ENCODE assay signal across 8 mouse cellular contexts in genomic region chr1:170612968-170613872, GRCm38 (mm10). TPM values are rescaled to one million over a fixed set of nuclear protein-coding genes. Genes with fewer than 3 reads are reported as not detected.
A peak's percentile ranks its signal among the peaks of the same experiment; 100 is the strongest.
DNase-seq lines count a peak whose midpoint lies in the region; ATAC-seq and TF ChIP-seq lines count a peak whose summit lies in the region.

No protein-coding gene starts in this region.

- H3K27me3 ChIP-seq in embryonic facial prominence, embryonic 11.5 days (ENCODE audit: control insufficient read depth, insufficient read depth, low read length) = no peaks in the 10 kb centered on the region
- H3K27me3 ChIP-seq in heart, embryonic 10.5 days (ENCODE audit: insufficient read depth, poor library complexity, severe bottlenecking) = no peaks in the 10 kb centered on the region
- no peaks in the 10 kb centered on the region for H3K27me3 ChIP-seq in kidney, embryonic 14.5 days (ENCODE audit: control insufficient read depth, insufficient read depth, low read length)
- H3K27me3 ChIP-seq in limb, embryonic 12.5 days = no peaks in the 10 kb centered on the region
- no peaks in the 10 kb centered on the region for H3K27me3 ChIP-seq in midbrain, postnatal 0 days (ENCODE audit: insufficient read depth, low read length)
- H3K27me3 ChIP-seq in splenic B cell, adult 2 months (ENCODE audit: control insufficient read depth, insufficient read depth, low read length, poor library complexity, severe bottlenecking) = no peaks in the 10 kb centered on the region

- 62% methylated on average over 18 of the region's 18 CpGs for WGBS in embryonic facial prominence, embryonic 11.5 days
- WGBS in heart, embryonic 10.5 days = 61% methylated on average over 18 of the region's 18 CpGs
- WGBS in kidney, embryonic 14.5 days = 59% methylated on average over 18 of the region's 18 CpGs
- 62% methylated on average over 18 of the region's 18 CpGs for WGBS in limb, embryonic 12.5 days
- 57% methylated on average over 18 of the region's 18 CpGs for whole genome bisulfite sequencing in midbrain, postnatal 0 days

- no peaks in the 10 kb centered on the region for H3K9me3 ChIP-seq in embryonic facial prominence, embryonic 11.5 days (replicated peaks; ENCODE audit: control insufficient read depth, low read length)
- H3K9me3 ChIP-seq in heart, embryonic 10.5 days = no peaks in the 10 kb centered on the region
- H3K9me3 ChIP-seq in kidney, embryonic 14.5 days (ENCODE audit: control insufficient read depth, low read length) = no peaks in the 10 kb centered on the region
- H3K9me3 ChIP-seq in limb, embryonic 12.5 days = no peaks in the 10 kb centered on the region
- no peaks in the 10 kb centered on the region for H3K9me3 ChIP-seq in midbrain, postnatal 0 days (ENCODE audit: low read length)

- peak; percentile 96 for TF ChIP-seq CTCF in midbrain, postnatal 0 days (IDR thresholded peaks at IDR 0.05)

- H3K27ac ChIP-seq in embryonic facial prominence, embryonic 11.5 days (replicated peaks; ENCODE audit: low read depth, low read length) = no peak overlapping the region
- peak overlapping the region; percentile 69 for H3K27ac ChIP-seq in heart, embryonic 10.5 days
- H3K27ac ChIP-seq in kidney, embryonic 14.5 days (ENCODE audit: low read depth, low read length) = no peak overlapping the region
- no peak overlapping the region for H3K27ac ChIP-seq in limb, embryonic 12.5 days
- H3K27ac ChIP-seq in midbrain, postnatal 0 days (ENCODE audit: low read depth, low read length) = no peak overlapping the region

- H3K4me1 ChIP-seq in embryonic facial prominence, embryonic 11.5 days (ENCODE audit: control insufficient read depth, insufficient read depth, low read length) = no peaks in the 10 kb centered on the region
- H3K4me1 ChIP-seq in heart, embryonic 10.5 days = peaks cover 12% of the 10 kb centered on the region
- no peaks in the 10 kb centered on the region for H3K4me1 ChIP-seq in kidney, embryonic 14.5 days (ENCODE audit: control insufficient read depth, insufficient read depth, low read length)
- H3K4me1 ChIP-seq in limb, embryonic 12.5 days (replicated peaks) = no peaks in the 10 kb centered on the region
- H3K4me1 ChIP-seq in midbrain, postnatal 0 days (ENCODE audit: insufficient read depth, low read length) = no peaks in the 10 kb centered on the region

- H3K9ac ChIP-seq in embryonic facial prominence, embryonic 11.5 days (replicated peaks; ENCODE audit: low read length) = no peak overlapping the region
- no peak overlapping the region for H3K9ac ChIP-seq in kidney, embryonic 14.5 days (ENCODE audit: low read depth, low read length)
- H3K9ac ChIP-seq in limb, embryonic 12.5 days (replicated peaks) = no peak overlapping the region
- no peak overlapping the region for H3K9ac ChIP-seq in midbrain, postnatal 0 days (replicated peaks; ENCODE audit: low read length, poor library complexity, severe bottlenecking)

- ATAC-seq in embryonic facial prominence, embryonic 11.5 days (replicated peaks; ENCODE audit: insufficient number of reproducible peaks, low FRiP score, low TSS enrichment, low read depth) = peak; percentile 83
- peak; percentile 88 for ATAC-seq in kidney, embryonic 14.5 days (ENCODE audit: low FRiP score, low TSS enrichment)
- ATAC-seq in limb, embryonic 12.5 days (ENCODE audit: insufficient number of reproducible peaks, insufficient read depth, low FRiP score, low TSS enrichment, low read depth) = peak; percentile 79
- ATAC-seq in midbrain, postnatal 0 days (ENCODE audit: low FRiP score) = peak; percentile 89

- H3K4me3 ChIP-seq in embryonic facial prominence, embryonic 11.5 days (ENCODE audit: low read depth, low read length) = no peak overlapping the region
- no peak overlapping the region for H3K4me3 ChIP-seq in heart, embryonic 10.5 days
- H3K4me3 ChIP-seq in kidney, embryonic 14.5 days (ENCODE audit: low read length) = no peak overlapping the region
- no peak overlapping the region for H3K4me3 ChIP-seq in limb, embryonic 12.5 days (replicated peaks)
- H3K4me3 ChIP-seq in midbrain, postnatal 0 days (ENCODE audit: low read depth, low read length) = no peak overlapping the region

- peak; percentile 72 for DNase-seq in urinary bladder, postnatal 14 days (ENCODE audit: low spot score)
- no peak for DNase-seq in urinary bladder, postnatal 10 days (ENCODE audit: low spot score)
- DNase-seq in embryonic facial prominence, embryonic 11.5 days (ENCODE audit: low spot score) = peak; percentile 85
- peak; percentile 90 for DNase-seq in heart, embryonic 10.5 days (ENCODE audit: low spot score)
- DNase-seq in midbrain, postnatal 0 days (ENCODE audit: low spot score) = peak; percentile 89
- peak; percentile 29 for DNase-seq in splenic B cell, adult 2 months (ENCODE audit: low read depth, low spot score)

- no peaks in the 10 kb centered on the region for H3K36me3 ChIP-seq in embryonic facial prominence, embryonic 11.5 days (replicated peaks; ENCODE audit: control insufficient read depth, insufficient read depth, low read depth, low read length)
- no peaks in the 10 kb centered on the region for H3K36me3 ChIP-seq in heart, embryonic 10.5 days
- no peaks in the 10 kb centered on the region for H3K36me3 ChIP-seq in kidney, embryonic 14.5 days (ENCODE audit: control insufficient read depth, insufficient read depth, low read length)
- no peaks in the 10 kb centered on the region for H3K36me3 ChIP-seq in limb, embryonic 12.5 days
- H3K36me3 ChIP-seq in midbrain, postnatal 0 days (ENCODE audit: insufficient read depth, low read length) = no peaks in the 10 kb centered on the region
- H3K36me3 ChIP-seq in splenic B cell, adult 2 months (ENCODE audit: control insufficient read depth, insufficient read depth, low read length, poor library complexity, severe bottlenecking) = no peaks in the 10 kb centered on the region

- H3K4me2 ChIP-seq in embryonic facial prominence, embryonic 11.5 days (ENCODE audit: low read depth, low read length) = no peak overlapping the region
- no peak overlapping the region for H3K4me2 ChIP-seq in kidney, embryonic 14.5 days (replicated peaks; ENCODE audit: low read depth, low read length)
- no peak overlapping the region for H3K4me2 ChIP-seq in limb, embryonic 12.5 days
- H3K4me2 ChIP-seq in midbrain, postnatal 0 days (ENCODE audit: low read depth, low read length, poor library complexity, severe bottlenecking) = no peak overlapping the region

RNA-seq across cellular contexts. Expression of gene Nos1ap, which starts 23.6 kb away (rescaled TPM):
- 5.1 and 5.5 TPM in 2 replicates for polyA plus RNA-seq in embryonic facial prominence, embryonic 11.5 days (2014; fragmentation: Nextera tagmentation; extraction: Ambion mirVana)
- polyA plus RNA-seq in heart, embryonic 10.5 days (2016; fragmentation: Nextera tagmentation; extraction: Ambion mirVana) = 25.1 and 25.2 TPM in 2 replicates
- polyA plus RNA-seq in kidney, embryonic 14.5 days (2014; fragmentation: Nextera tagmentation; extraction: Ambion mirVana) = 13.9 and 16.6 TPM in 2 replicates
- polyA plus RNA-seq in limb, embryonic 12.5 days (2016; fragmentation: Nextera tagmentation; extraction: Ambion mirVana) = 9.1 and 10.5 TPM in 2 replicates
- total RNA-seq in midbrain, postnatal 0 days (2014; rRNA removed) = 8.8 and 24.0 TPM in 2 replicates
- polyA plus RNA-seq in midbrain, postnatal 0 days (2015; fragmentation: Nextera tagmentation; extraction: Ambion mirVana) = 12.3 and 18.4 TPM in 2 replicates

RNA-seq across cellular contexts. Expression of gene Olfml2b, which starts 31.1 kb away (rescaled TPM):
- polyA plus RNA-seq in embryonic facial prominence, embryonic 11.5 days (2014; fragmentation: Nextera tagmentation; extraction: Ambion mirVana) = 7.2 and 7.4 TPM in 2 replicates
- 31.4 and 51.0 TPM in 2 replicates for polyA plus RNA-seq in heart, embryonic 10.5 days (2016; fragmentation: Nextera tagmentation; extraction: Ambion mirVana)
- polyA plus RNA-seq in kidney, embryonic 14.5 days (2014; fragmentation: Nextera tagmentation; extraction: Ambion mirVana) = 4.2 and 6.0 TPM in 2 replicates
- 25.3 and 29.2 TPM in 2 replicates for polyA plus RNA-seq in limb, embryonic 12.5 days (2016; fragmentation: Nextera tagmentation; extraction: Ambion mirVana)
- 5.9 and 6.1 TPM in 2 replicates for total RNA-seq in midbrain, postnatal 0 days (2014; rRNA removed)
- 3.1 and 3.5 TPM in 2 replicates for polyA plus RNA-seq in midbrain, postnatal 0 days (2015; fragmentation: Nextera tagmentation; extraction: Ambion mirVana)
